Mouse (Mus musculus): ENCODE results near the gene Esp22.

GRCm38 (mm10) chr17:39076937-39077336 lies 18.2 kb upstream of the Esp22 start, which contains the start of gene Esp23:
- no peak for TF ChIP-seq POLR2A (IDR thresholded peaks at IDR 0.05; ENCODE audit: low read depth, low read length)
- no peak for TF ChIP-seq CTCF (conservative IDR thresholded peaks at IDR 0.05; ENCODE audit: insufficient read depth, insufficient read length, low read depth, low read length)

All from kidney, adult 2 months (tissue).